Mouse (Mus musculus) liver, embryonic 14.5 days (tissue): ENCODE measurements around the gene Gm266. TPM values are rescaled to one million over a fixed set of nuclear protein-coding genes. Genes with fewer than 3 reads are reported as not detected.

ENCODE experiments used
- ATAC-seq: fragments of 200-750 bp; cut with Nextera tagmentation; 2 replicates; pipeline ENCODE4 v1.8.0; 2017; ENCODE audit warnings: moderate number of reproducible peaks, mild to moderate bottlenecking, moderate library complexity; ENCODE audit not compliant: insufficient read depth
- DNase-seq, 3 experiments: peaks; one replicate each; pipeline ENCODE4 v3.0.0-alpha.2; 2012 to 2013; ENCODE audit warnings: low read depth in 3 of 3, low spot score in 3 of 3
- H3K27ac ChIP-seq: fragments of 300-500 bp; sonication (generic); 2 replicates; pipeline ENCODE4 v1.5.1; 2014; ENCODE audit warnings: moderate library complexity, mild to moderate bottlenecking, control low read depth, inconsistent platforms
- H3K27me3 ChIP-seq: fragments of 300-500 bp; sonication (generic); 2 replicates; pipeline ENCODE4 v1.6.1; 2014; ENCODE audit warnings: mild to moderate bottlenecking, low read length, moderate library complexity; ENCODE audit not compliant: control insufficient read depth, insufficient read depth
- H3K36me3 ChIP-seq: fragments of 300-500 bp; sonication (generic); replicated peaks from 2 replicates; pipeline ENCODE4 v1.6.1; 2014; ENCODE audit warnings: low read depth; ENCODE audit not compliant: control insufficient read depth, insufficient read depth
- H3K4me1 ChIP-seq, 2 experiments: fragments of 200-500 bp in 1 of 2; fragments of 300-500 bp in 1 of 2; sonication (generic) in 1 of 2; replicated peaks; 2 replicates each; pipeline ENCODE4 v1.6.1; 2012 to 2014; ENCODE audit warnings: antibody characterized with exemption in 1 of 2, inconsistent platforms in 1 of 2, low read length in 1 of 2; ENCODE audit not compliant: control insufficient read depth in 2 of 2, insufficient read depth in 2 of 2
- H3K4me2 ChIP-seq: fragments of 300-500 bp; sonication (generic); 2 replicates; pipeline ENCODE4 v1.6.1; 2014; ENCODE audit warnings: low read depth, mild to moderate bottlenecking, control low read depth, moderate library complexity
- H3K4me3 ChIP-seq, 2 experiments: fragments of 200-500 bp in 1 of 2; fragments of 300-500 bp in 1 of 2; sonication (generic) in 1 of 2; 2 replicates each; pipeline ENCODE4 v1.5.1; 2012 to 2014; ENCODE audit warnings: low read depth in 2 of 2, low read length in 2 of 2, mild to moderate bottlenecking in 2 of 2, control low read depth in 1 of 2, inconsistent platforms in 1 of 2, moderate library complexity in 1 of 2; ENCODE audit not compliant: insufficient read depth in 1 of 2
- H3K9ac ChIP-seq: fragments of 300-500 bp; sonication (generic); replicated peaks from 2 replicates; pipeline ENCODE4 v1.6.1; 2014; ENCODE audit warnings: mild to moderate bottlenecking, control low read depth, moderate library complexity
- H3K9me3 ChIP-seq: fragments of 300-500 bp; sonication (generic); 2 replicates; pipeline ENCODE4 v1.6.1; 2016; ENCODE audit warnings: low read length, mixed read lengths; ENCODE audit not compliant: control insufficient read depth
- CTCF ChIP-seq: IDR thresholded peaks from 2 replicates; pipeline ENCODE4 v1.5.1; 2016; ENCODE audit warnings: antibody characterized with exemption, low read depth, control low read depth
- EP300 ChIP-seq: IDR thresholded peaks from 2 replicates; pipeline ENCODE4 v1.6.1; 2016; ENCODE audit warnings: antibody characterized with exemption, low read depth
- WGBS: fragments of 180-500 bp; shearing (Covaris S2); extraction: QIAGEN DNeasy Blood & Tissue Kit; methylation state at CpG from one replicate; pipeline ENCODE4 v1.1.7; 2014; ENCODE audit not compliant: insufficient replicate concordance; 5-methylcytosine and 5-hydroxymethylcytosine counted together
- polyA plus RNA-seq, 2 experiments: library from polyadenylated mRNA; depleted of rRNA in 1 of 2; stranded (reverse) in 1 of 2; unstranded in 1 of 2; fragments of >200 nt; fragmentation: Nextera tagmentation in 1 of 2; extraction: Ambion mirVana in 1 of 2; gene quantifications; 2 replicates each; pipeline versions ENCODE4 v1.2.1 to v1.2.3; 2012 to 2014

The Gm266 gene
- polyA plus RNA-seq, 2 experiments: 0.42 to 0.61 TPM

DNA sequence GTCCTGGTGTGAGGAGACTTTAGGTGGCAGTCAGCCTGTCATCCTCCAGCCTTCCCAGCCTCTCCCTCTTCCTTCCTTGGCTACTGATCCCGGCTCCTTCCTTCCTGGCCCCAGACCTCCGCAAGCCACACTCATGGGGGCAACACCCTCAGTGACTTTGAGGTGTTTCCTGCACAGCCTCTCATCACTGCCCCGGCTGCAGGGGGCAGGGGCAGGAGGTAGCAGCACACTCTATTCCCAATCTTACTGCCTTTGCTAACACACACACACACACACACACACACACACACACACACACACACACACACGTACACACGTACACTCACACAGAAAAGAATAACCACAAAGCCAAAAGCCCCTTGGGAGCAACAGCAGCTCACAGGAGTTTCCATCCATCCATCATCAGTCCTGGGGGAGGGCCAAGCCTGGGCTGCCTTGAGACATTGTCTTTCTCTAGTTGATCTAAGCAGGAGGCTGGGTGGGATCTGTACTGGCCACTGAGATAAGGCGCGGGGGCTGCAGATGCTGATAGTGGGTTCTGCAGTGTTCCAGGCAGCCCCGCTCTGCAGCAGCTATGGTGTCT, 50.8 kb downstream of the Gm266 start:
- peak; percentile 89 for ATAC-seq
- Histone ChIP-seq H3K27ac (peak overlapping the region; percentile 72), H3K4me3 (peak overlapping the region in 1 of 2 experiments; percentile 7; a peak in 2 of 4 replicates), H3K9ac (peak overlapping the region; percentile 38), H3K36me3 (no peaks in the 10 kb centered on the region), H3K9me3 (no peaks in the 10 kb centered on the region), H3K4me1 (peaks cover 73 to 83% of the 10 kb centered on the region in 2 experiments), H3K27me3 (peaks cover 9% of the 10 kb centered on the region), H3K4me2 (peak overlapping the region; percentile 60)
- WGBS: 11% methylated on average over 7 of the region's 8 CpGs
- TF ChIP-seq CTCF (no peak), EP300 (peak; percentile 89)
- DNase-seq: peak; percentile 65 to 77 (median 75)

Other genes with a start within 250 kb of the Gm266 start
- 0.61 and 0.77 TPM in 2 replicates for gene Amn, start 214.7 kb downstream of the Gm266 start, polyA plus RNA-seq (2012; rRNA removed)
- gene Amn, start 214.7 kb downstream of the Gm266 start, polyA plus RNA-seq (2014; fragmentation: Nextera tagmentation; extraction: Ambion mirVana): 0.44 and 0.71 TPM in 2 replicates
- 22.5 and 23.2 TPM in 2 replicates for gene Cdc42bpb, start 108.1 kb downstream of the Gm266 start, polyA plus RNA-seq (2012; rRNA removed)
- gene Cdc42bpb, start 108.1 kb downstream of the Gm266 start, polyA plus RNA-seq (2014; fragmentation: Nextera tagmentation; extraction: Ambion mirVana): 5.3 and 6.6 TPM in 2 replicates
- not detected in 2 replicates for gene Lbhd2, start 79.0 kb downstream of the Gm266 start, polyA plus RNA-seq (2012; rRNA removed)
- gene Lbhd2, start 79.0 kb downstream of the Gm266 start, polyA plus RNA-seq (2014; fragmentation: Nextera tagmentation; extraction: Ambion mirVana): 0.15 and 0.21 TPM in 2 replicates
- gene Exoc3l4, start 68.8 kb downstream of the Gm266 start, polyA plus RNA-seq (2012; rRNA removed): 18.1 and 20.1 TPM in 2 replicates
- gene Exoc3l4, start 68.8 kb downstream of the Gm266 start, polyA plus RNA-seq (2014; fragmentation: Nextera tagmentation; extraction: Ambion mirVana): 15.8 and 19.3 TPM in 2 replicates
- gene Tnfaip2, start 43.4 kb downstream of the Gm266 start, polyA plus RNA-seq (2012; rRNA removed): 57.6 and 61.8 TPM in 2 replicates
- gene Tnfaip2, start 43.4 kb downstream of the Gm266 start, polyA plus RNA-seq (2014; fragmentation: Nextera tagmentation; extraction: Ambion mirVana): 78.7 and 88.5 TPM in 2 replicates
- 64.1 and 112 TPM in 2 replicates for gene Eif5, start 52.2 kb upstream of the Gm266 start, polyA plus RNA-seq (2012; rRNA removed)
- gene Eif5, start 52.2 kb upstream of the Gm266 start, polyA plus RNA-seq (2014; fragmentation: Nextera tagmentation; extraction: Ambion mirVana): 411 and 432 TPM in 2 replicates
- 14.6 and 24.6 TPM in 2 replicates for gene Mark3, start 88.7 kb upstream of the Gm266 start, polyA plus RNA-seq (2012; rRNA removed)
- gene Mark3, start 88.7 kb upstream of the Gm266 start, polyA plus RNA-seq (2014; fragmentation: Nextera tagmentation; extraction: Ambion mirVana): 18.0 and 19.5 TPM in 2 replicates
- 26.5 and 31.4 TPM in 2 replicates for gene Ckb, start 186.5 kb upstream of the Gm266 start, polyA plus RNA-seq (2012; rRNA removed)
- 26.1 and 28.0 TPM in 2 replicates for gene Ckb, start 186.5 kb upstream of the Gm266 start, polyA plus RNA-seq (2014; fragmentation: Nextera tagmentation; extraction: Ambion mirVana)
- 19.3 and 32.7 TPM in 2 replicates for gene Trmt61a, start 192.3 kb upstream of the Gm266 start, polyA plus RNA-seq (2012; rRNA removed)
- 3.3 and 4.4 TPM in 2 replicates for gene Trmt61a, start 192.3 kb upstream of the Gm266 start, polyA plus RNA-seq (2014; fragmentation: Nextera tagmentation; extraction: Ambion mirVana)
- 5.5 and 9.8 TPM in 2 replicates for gene Bag5, start 227.4 kb upstream of the Gm266 start, polyA plus RNA-seq (2012; rRNA removed)
- 15.2 and 15.5 TPM in 2 replicates for gene Bag5, start 227.4 kb upstream of the Gm266 start, polyA plus RNA-seq (2014; fragmentation: Nextera tagmentation; extraction: Ambion mirVana)
- 7.5 and 13.4 TPM in 2 replicates for gene Apopt1, start 227.4 kb upstream of the Gm266 start, polyA plus RNA-seq (2012; rRNA removed)
- gene Apopt1, start 227.4 kb upstream of the Gm266 start, polyA plus RNA-seq (2014; fragmentation: Nextera tagmentation; extraction: Ambion mirVana): 19.3 and 20.0 TPM in 2 replicates